Mouse (Mus musculus) midbrain, embryonic 12.5 days (tissue): ENCODE measurements at regions not wholly inside any gene's neighbourhood (a gene's known extent, or its start where the extent isn't known, plus 50 kb on each side); places are given as distances from the start of the nearest gene placed in this dataset.

ENCODE experiments used
- ATAC-seq: fragments of 200-750 bp; cut with Nextera tagmentation; 2 replicates; pipeline ENCODE4 v1.8.0; 2017; ENCODE audit warnings: low read depth, moderate TSS enrichment, moderate library complexity; ENCODE audit not compliant: low FRiP score
- H3K27ac ChIP-seq: fragments of 300-500 bp; sonication (generic); replicated peaks from 2 replicates; pipeline ENCODE4 v1.5.1; 2016; ENCODE audit warnings: mild to moderate bottlenecking
- H3K27me3 ChIP-seq: fragments of 300-500 bp; sonication (generic); 2 replicates; pipeline ENCODE4 v1.6.1; 2016; ENCODE audit warnings: mild to moderate bottlenecking
- H3K36me3 ChIP-seq: fragments of 300-500 bp; sonication (generic); 2 replicates; pipeline ENCODE4 v1.6.1; 2016
- H3K4me1 ChIP-seq: fragments of 300-500 bp; sonication (generic); 2 replicates; pipeline ENCODE4 v1.6.1; 2016
- H3K4me2 ChIP-seq: fragments of 300-500 bp; sonication (generic); replicated peaks from 2 replicates; pipeline ENCODE4 v1.6.1; 2016; ENCODE audit warnings: mild to moderate bottlenecking, moderate library complexity
- H3K4me3 ChIP-seq: fragments of 300-500 bp; sonication (generic); 2 replicates; pipeline ENCODE4 v1.5.1; 2016; ENCODE audit warnings: mild to moderate bottlenecking
- H3K9ac ChIP-seq: fragments of 300-500 bp; sonication (generic); replicated peaks from 2 replicates; pipeline ENCODE4 v1.6.1; 2016; ENCODE audit warnings: mild to moderate bottlenecking, moderate library complexity
- H3K9me3 ChIP-seq: fragments of 300-500 bp; sonication (generic); 2 replicates; pipeline ENCODE4 v1.6.1; 2016; ENCODE audit warnings: mild to moderate bottlenecking
- WGBS: fragments of 180-500 bp; shearing (Covaris S2); methylation state at CpG from one replicate; pipeline ENCODE4 v1.1.7; 2016; 5-methylcytosine and 5-hydroxymethylcytosine counted together

GRCm38 (mm10) chr7:123589099-123589498, 88.8 kb upstream of the Zkscan2 start:
- no peak for ATAC-seq
- Histone ChIP-seq H3K36me3 (no peaks in the 10 kb centered on the region), H3K27ac (no peak overlapping the region), H3K4me1 (no peaks in the 10 kb centered on the region), H3K4me3 (no peak overlapping the region), H3K27me3 (no peaks in the 10 kb centered on the region), H3K9ac (no peak overlapping the region), H3K4me2 (no peak overlapping the region), H3K9me3 (no peaks in the 10 kb centered on the region)
- 78% methylated on average over 3 of the region's 3 CpGs for WGBS

- Histone ChIP-seq H3K36me3 (no peaks in the 10 kb centered on the region), H3K9ac (no peak overlapping the region), H3K4me3 (no peak overlapping the region), H3K4me1 (peaks cover 11% of the 10 kb centered on the region), H3K27me3 (no peaks in the 10 kb centered on the region), H3K9me3 (no peaks in the 10 kb centered on the region), H3K27ac (no peak overlapping the region), H3K4me2 (no peak overlapping the region)
- WGBS = 32% methylated on average over 3 of the region's 3 CpGs
- ATAC-seq = 0 out of 2 replicates have a peak, but pooled peaks have one; percentile 44
Observed at GRCm38 (mm10) chr7:123573721-123574120, 73.5 kb upstream of the Zkscan2 start.

- 45% methylated on average over 4 of the region's 4 CpGs for WGBS
- Histone ChIP-seq H3K4me1 (peaks cover 11% of the 10 kb centered on the region), H3K4me2 (no peak overlapping the region), H3K9ac (no peak overlapping the region), H3K4me3 (no peak overlapping the region), H3K27ac (no peak overlapping the region), H3K36me3 (no peaks in the 10 kb centered on the region), H3K27me3 (no peaks in the 10 kb centered on the region), H3K9me3 (no peaks in the 10 kb centered on the region)
- ATAC-seq = no peak
Observed at GRCm38 (mm10) chr7:123572376-123572990, 72.2 kb upstream of the Zkscan2 start.

GRCm38 (mm10) chr7:123566264-123566663, 66.0 kb upstream of the Zkscan2 start:
- no peak overlapping the region for H3K9ac ChIP-seq
- H3K9me3 ChIP-seq = 0 out of 2 replicates have a peak, but pooled peaks cover 5% of the 10 kb centered on the region
- no peak overlapping the region for H3K27ac ChIP-seq
- no peak overlapping the region for H3K4me2 ChIP-seq
- H3K4me1 ChIP-seq = peaks cover 4% of the 10 kb centered on the region; the same call in 1 of the 2 replicates
- H3K4me3 ChIP-seq = no peak overlapping the region
- H3K36me3 ChIP-seq = no peaks in the 10 kb centered on the region
- ATAC-seq = no peak
- 37% methylated on average over 1 of the region's 1 CpGs for WGBS
- no peaks in the 10 kb centered on the region for H3K27me3 ChIP-seq

- Histone ChIP-seq H3K9me3 (0 out of 2 replicates have a peak, but pooled peaks cover 5% of the 10 kb centered on the region), H3K36me3 (no peaks in the 10 kb centered on the region), H3K4me2 (no peak overlapping the region), H3K4me1 (no peaks in the 10 kb centered on the region), H3K27ac (no peak overlapping the region), H3K27me3 (no peaks in the 10 kb centered on the region), H3K9ac (no peak overlapping the region), H3K4me3 (no peak overlapping the region)
- no peak for ATAC-seq
- WGBS = 81% methylated on average over 7 of the region's 7 CpGs
Observed at GRCm38 (mm10) chr7:123559544-123559943, 59.3 kb upstream of the Zkscan2 start.
